Mouse (Mus musculus): Measurements from ENCODE around the gene Card9.

DNA sequence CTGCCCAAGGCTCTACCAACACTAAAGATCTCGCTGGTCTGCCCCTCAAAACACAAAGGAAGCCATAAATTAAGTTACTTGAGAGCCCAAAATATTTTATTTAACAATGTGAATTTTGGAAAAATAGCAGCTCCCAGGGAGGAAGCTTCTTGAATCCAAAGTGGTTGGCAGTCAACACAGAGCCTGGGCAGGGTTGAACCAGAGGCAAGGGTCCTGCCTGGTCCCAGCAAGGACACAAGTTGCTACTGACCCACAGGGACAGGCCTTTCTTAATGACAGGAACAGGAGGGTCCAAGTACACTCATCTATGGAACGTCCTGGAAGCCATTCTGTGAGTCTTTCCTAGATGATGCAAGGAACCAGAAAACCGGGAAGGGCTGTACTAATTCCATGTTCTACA, 48.6 kb upstream of the Card9 start:
- TF ChIP-seq CTCF (IDR thresholded peaks at IDR 0.05; ENCODE audit: low read depth), result no peak
- no peak for TF ChIP-seq EP300 (IDR thresholded peaks at IDR 0.05; ENCODE audit: low read depth)

Data from liver, postnatal 0 days (tissue).